Mouse (Mus musculus): Measurements from ENCODE around the gene Hlf. TPM values are rescaled to one million over a fixed set of nuclear protein-coding genes. Genes with fewer than 3 reads are reported as not detected.

Hlf gene
- polyA plus RNA-seq, 1 experiment from 2014 or later: 1.3 TPM

DNA sequence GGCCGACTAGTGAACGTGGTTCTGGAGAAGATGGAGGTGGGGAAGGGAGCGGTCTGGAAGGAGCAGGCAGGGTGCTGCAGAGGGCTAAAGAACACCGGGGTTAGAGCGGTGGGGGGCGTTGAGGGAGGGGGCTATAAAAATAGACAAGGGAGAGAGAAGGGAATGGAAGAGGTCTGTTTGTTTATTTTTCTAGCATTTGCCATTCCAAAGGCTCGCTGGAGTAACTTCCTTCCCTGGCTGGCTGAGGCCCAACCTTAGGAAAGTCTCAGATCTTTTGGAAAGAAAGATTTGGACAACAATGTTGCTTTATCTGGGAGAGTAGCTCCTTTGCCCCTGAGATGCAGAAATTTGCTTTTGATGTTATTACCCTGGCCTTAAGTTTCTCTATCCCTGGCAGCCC is 21.6 kb downstream of the Hlf start:
- Histone ChIP-seq H3K36me3 (no peaks in the 10 kb centered on the region), H3K4me3 (no peak overlapping the region), H3K9ac (no peak overlapping the region), H3K9me3 (no peaks in the 10 kb centered on the region), H3K27me3 (no peaks in the 10 kb centered on the region), H3K27ac (peak overlapping the region; percentile 73), H3K4me2 (replicated peaks) (peak overlapping the region; percentile 43; the same call in 1 of the 2 replicates), H3K4me1 (peaks cover 48% of the 10 kb centered on the region)
- ATAC-seq (ENCODE audit: low FRiP score, low read depth): no peak
- 21% methylated on average over 7 of the region's 7 CpGs for WGBS

DNA sequence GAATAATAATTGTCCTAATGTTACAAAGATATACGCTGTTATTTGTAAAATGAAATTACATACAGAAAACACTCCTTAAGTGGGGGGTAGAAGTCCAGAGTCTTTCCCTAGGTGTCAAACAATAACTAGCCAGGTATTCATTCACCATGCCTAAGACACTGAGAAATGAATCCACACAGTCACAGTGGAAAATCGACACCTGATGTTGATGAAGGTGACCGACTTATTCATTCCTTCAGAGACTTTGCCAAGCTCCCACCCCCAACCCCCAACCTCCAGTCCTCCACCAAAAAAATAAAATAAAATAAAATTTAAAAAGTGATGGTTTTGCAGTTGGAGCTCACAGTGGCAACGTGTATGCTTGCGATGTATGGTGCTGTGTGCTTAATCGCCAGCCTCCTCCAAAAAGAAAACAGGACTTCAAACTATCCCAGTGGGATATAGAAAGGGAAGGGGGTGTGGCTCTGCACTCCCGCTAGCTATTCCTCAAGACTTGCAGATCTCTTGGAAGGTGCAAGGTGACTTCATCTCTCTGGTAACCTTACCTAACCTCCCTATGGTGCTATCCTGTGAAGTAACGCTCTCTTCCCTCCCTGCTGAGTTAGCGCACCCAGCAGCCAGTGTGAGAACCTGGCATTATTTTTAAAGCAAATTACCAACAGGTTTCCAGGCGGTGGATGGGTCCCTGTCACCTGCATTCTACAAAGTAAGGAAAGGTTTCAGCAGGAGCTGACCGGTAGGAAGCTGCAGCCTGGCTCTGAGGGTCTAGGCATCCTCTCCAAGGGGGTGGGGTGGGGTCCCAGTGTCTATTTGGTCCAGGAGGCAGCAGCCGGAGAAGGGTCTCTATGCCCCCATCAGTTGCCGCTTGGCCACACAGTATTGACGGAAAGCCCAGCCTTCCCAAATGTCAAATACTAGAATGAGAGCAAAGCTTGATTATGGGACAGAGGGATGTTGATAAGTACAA is 22.5 kb downstream of the Hlf start:
- Histone ChIP-seq H3K4me1 (peaks cover 48% of the 10 kb centered on the region), H3K36me3 (no peaks in the 10 kb centered on the region), H3K9ac (no peak overlapping the region), H3K4me3 (no peak overlapping the region), H3K27ac (peak overlapping the region; percentile 73), H3K9me3 (no peaks in the 10 kb centered on the region), H3K4me2 (replicated peaks) (no peak overlapping the region), H3K27me3 (no peaks in the 10 kb centered on the region)
- no peak for ATAC-seq (ENCODE audit: low FRiP score, low read depth)
- 61% methylated on average over 14 of the region's 14 CpGs for WGBS

DNA sequence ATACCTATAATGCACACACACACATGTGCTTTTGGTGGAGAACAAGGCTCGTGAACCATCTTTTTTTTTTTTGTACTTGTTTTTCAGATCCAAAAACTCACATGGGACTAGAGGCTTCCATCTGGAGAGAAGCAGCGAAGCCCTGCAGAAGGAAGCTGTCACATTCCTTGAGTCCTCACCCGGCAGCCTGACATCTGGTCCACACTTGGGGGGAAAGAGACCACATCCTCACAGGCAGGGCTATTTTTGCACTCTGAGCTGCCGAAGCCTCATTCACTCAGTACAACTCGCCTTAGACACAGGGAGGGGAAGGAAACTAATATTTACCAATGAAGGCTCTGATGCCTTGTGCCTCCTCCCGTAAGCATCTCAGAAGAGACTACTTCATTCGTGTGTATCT is 25.8 kb downstream of the Hlf start:
- no peak overlapping the region for H3K4me2 ChIP-seq (replicated peaks)
- H3K9ac ChIP-seq: no peak overlapping the region
- H3K27ac ChIP-seq: no peak overlapping the region; the same call in 1 of the 2 replicates
- WGBS: 55% methylated on average over 7 of the region's 7 CpGs
- H3K4me3 ChIP-seq: no peak overlapping the region
- H3K36me3 ChIP-seq: no peaks in the 10 kb centered on the region
- no peaks in the 10 kb centered on the region for H3K9me3 ChIP-seq
- ATAC-seq (ENCODE audit: low FRiP score, low read depth): no peak
- peaks cover 24% of the 10 kb centered on the region for H3K4me1 ChIP-seq
- no peaks in the 10 kb centered on the region for H3K27me3 ChIP-seq

DNA sequence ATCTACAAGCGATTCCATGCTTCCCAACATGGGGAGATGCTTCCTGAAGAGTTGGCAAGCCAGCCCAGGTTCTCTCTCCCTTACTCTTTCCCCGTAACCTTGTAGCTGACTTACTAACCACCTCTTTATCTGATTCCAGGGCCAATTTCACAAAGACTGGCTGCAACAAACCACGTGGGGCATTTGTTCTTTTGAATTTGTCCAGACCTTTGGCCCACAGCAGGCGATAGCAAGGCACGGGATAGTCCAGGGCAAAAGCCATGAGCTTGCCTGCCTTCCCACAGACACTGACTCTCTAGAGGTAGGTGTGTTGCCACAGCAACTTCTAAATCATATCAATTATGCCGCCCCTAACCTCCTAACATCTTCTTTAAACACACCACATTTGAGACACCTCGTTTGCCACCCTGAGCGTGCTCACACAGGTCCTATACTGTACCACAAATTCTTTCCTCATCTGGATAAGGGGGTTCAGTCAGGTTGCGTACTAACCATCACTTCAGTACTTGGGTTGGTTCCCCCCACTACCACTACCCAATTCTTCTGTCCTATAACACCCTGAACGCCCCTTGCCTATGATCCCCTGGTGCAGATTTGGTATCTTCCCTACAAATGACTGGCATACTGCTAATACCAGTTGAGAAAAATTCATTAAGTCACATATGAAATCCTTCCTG is 26.7 kb downstream of the Hlf start:
- WGBS: 86% methylated on average over 10 of the region's 10 CpGs
- Histone ChIP-seq H3K27me3 (no peaks in the 10 kb centered on the region), H3K9ac (no peak overlapping the region), H3K4me2 (replicated peaks) (no peak overlapping the region), H3K36me3 (no peaks in the 10 kb centered on the region), H3K9me3 (no peaks in the 10 kb centered on the region), H3K4me1 (peaks cover 15% of the 10 kb centered on the region), H3K27ac (no peak overlapping the region), H3K4me3 (no peak overlapping the region)
- ATAC-seq (ENCODE audit: low FRiP score, low read depth): no peak

DNA sequence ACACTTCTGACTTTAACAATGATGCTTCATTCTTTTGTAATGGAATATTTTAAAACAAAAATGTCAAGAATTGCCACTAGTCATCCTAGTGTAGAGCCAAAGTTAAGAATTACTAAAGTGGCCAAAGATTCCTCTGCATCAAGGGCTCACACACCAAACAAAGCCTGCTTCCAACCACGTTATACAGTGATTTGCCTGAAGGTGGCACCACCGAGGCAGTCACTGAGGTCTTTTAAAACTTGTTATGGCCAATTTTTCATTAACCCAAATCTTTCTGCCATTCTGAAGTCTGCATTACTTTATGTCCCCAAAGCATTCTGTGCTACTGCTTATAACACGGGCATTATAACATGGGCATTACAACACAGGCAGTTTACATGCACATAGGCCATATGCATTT is 27.3 kb downstream of the Hlf start:
- H3K4me2 ChIP-seq (replicated peaks): no peak overlapping the region
- no peaks in the 10 kb centered on the region for H3K36me3 ChIP-seq
- H3K4me3 ChIP-seq: no peak overlapping the region
- H3K9ac ChIP-seq: no peak overlapping the region
- H3K27ac ChIP-seq: no peak overlapping the region
- no peaks in the 10 kb centered on the region for H3K9me3 ChIP-seq
- peaks cover 10% of the 10 kb centered on the region for H3K4me1 ChIP-seq
- no peak for ATAC-seq (ENCODE audit: low FRiP score, low read depth)
- H3K27me3 ChIP-seq: no peaks in the 10 kb centered on the region
- 47% methylated on average over 3 of the region's 3 CpGs for WGBS

DNA sequence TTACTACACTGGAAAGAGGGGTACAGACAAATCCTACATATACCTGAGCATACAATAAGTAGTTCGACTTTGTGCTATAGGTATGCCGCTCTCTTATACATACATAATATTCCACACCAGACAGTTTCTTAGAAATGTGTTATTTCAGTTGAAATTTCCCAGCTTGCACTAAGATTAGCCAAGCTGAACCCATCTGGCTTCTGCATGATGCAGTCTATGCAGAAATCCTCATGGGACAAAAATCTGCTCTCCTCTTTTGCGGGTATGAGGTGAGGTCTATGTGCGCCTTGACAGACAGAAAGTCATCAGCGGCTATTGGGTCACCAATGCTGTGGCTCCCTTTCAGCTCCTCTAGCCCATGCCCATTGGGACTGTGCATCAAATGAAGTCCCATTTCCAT is 30.2 kb downstream of the Hlf start:
- Histone ChIP-seq H3K9ac (no peak overlapping the region), H3K4me3 (no peak overlapping the region), H3K4me1 (peaks cover 33% of the 10 kb centered on the region), H3K36me3 (no peaks in the 10 kb centered on the region), H3K27ac (no peak overlapping the region), H3K4me2 (replicated peaks) (no peak overlapping the region), H3K9me3 (no peaks in the 10 kb centered on the region), H3K27me3 (no peaks in the 10 kb centered on the region)
- WGBS: 95% methylated on average over 5 of the region's 5 CpGs
- no peak for ATAC-seq (ENCODE audit: low FRiP score, low read depth)

DNA sequence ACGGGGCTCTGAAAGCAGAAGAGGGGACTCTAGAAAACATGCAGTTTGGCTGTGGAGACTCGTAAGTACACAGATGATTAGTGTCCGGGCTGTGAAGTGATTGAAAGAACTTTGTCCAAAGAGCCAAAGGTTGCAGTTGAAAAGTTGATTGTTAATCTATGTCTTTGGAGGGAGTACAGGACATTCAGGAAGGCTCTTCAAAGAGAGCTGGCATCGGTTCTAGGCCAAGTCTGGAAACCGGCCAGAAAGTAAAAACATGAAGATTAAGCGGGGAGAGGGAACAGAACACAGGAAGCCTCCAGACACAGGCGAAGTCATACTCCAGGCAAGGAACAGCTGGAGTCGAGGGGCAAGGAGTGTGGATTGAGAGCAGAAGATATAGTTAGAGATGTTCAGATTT is 32.6 kb downstream of the Hlf start:
- Histone ChIP-seq H3K4me2 (replicated peaks) (no peak overlapping the region), H3K9me3 (no peaks in the 10 kb centered on the region), H3K36me3 (no peaks in the 10 kb centered on the region), H3K4me3 (no peak overlapping the region), H3K27ac (no peak overlapping the region), H3K4me1 (peaks cover 36% of the 10 kb centered on the region), H3K9ac (no peak overlapping the region), H3K27me3 (0 out of 2 replicates have a peak, but pooled peaks cover 3% of the 10 kb centered on the region)
- 59% methylated on average over 8 of the region's 8 CpGs for WGBS
- ATAC-seq (ENCODE audit: low FRiP score, low read depth): no peak

DNA sequence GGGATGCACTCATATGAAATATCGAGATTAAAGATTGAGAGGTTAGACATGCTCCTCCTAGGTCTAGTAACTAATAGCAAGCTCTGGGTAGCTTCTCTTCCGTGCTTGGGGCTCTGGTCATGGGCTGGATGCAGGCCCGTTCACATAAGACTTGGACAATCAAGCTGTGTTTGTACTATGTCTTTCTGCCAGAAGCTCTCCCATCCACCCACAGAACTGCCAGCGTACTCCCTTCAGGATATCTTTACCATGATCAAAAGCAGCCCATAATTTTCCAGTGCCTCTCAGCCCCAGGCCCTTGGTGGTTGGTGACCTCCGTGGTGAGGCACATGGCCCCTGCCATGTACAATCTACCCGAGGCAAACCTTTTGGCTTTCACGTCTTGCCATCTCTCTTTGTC is 33.3 kb downstream of the Hlf start:
- Histone ChIP-seq H3K9ac (no peak overlapping the region), H3K4me3 (no peak overlapping the region), H3K4me2 (replicated peaks) (no peak overlapping the region), H3K36me3 (no peaks in the 10 kb centered on the region), H3K27me3 (0 out of 2 replicates have a peak, but pooled peaks cover 3% of the 10 kb centered on the region), H3K9me3 (no peaks in the 10 kb centered on the region), H3K27ac (no peak overlapping the region), H3K4me1 (peaks cover 36% of the 10 kb centered on the region)
- 84% methylated on average over 7 of the region's 7 CpGs for WGBS
- no peak for ATAC-seq (ENCODE audit: low FRiP score, low read depth)

DNA sequence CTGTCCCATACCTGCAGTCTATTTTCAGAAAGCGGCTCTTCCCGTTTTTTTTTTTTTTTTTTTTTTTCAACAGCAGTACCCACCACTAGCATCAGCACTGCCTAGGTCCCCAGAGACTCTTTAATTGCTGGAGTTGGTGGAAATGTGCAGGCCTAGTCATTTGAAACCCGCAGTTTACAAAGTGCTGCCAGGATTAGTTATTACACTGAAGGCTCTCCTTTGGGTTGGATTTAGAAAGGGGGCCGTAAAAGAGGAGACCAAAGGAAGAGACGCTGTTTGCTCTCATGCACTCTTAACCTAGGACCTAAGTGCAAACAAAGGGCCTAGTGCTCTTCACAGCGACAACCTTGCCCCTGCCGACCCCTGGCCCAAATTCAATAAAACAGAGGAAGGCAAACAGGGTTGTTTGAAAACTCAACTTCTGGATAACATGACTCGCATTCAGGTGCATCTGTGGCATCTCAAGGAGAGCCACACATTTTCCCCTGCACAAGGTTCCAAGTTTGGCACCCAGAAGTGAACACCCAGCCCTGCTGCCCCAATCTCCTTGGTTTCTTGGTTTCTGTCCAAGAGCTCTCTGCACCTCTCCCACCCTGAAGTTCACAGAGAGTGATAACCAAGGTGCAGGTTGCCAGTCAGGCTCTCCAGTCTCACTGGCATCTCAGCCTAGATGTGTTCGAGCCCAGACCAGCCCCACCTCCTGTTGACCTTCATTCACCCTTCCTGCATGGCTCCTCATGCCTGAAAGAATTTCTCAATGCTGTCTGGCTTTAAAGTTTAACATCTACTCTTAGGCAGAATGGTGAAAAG is 34.0 kb downstream of the Hlf start:
- H3K27me3 ChIP-seq: 0 out of 2 replicates have a peak, but pooled peaks cover 3% of the 10 kb centered on the region
- 18% methylated on average over 9 of the region's 9 CpGs for WGBS
- H3K4me1 ChIP-seq: peaks cover 36% of the 10 kb centered on the region
- H3K4me2 ChIP-seq (replicated peaks): peak overlapping the region; percentile 40
- peak; percentile 74 for ATAC-seq (ENCODE audit: low FRiP score, low read depth)
- no peak overlapping the region for H3K27ac ChIP-seq
- H3K36me3 ChIP-seq: no peaks in the 10 kb centered on the region
- H3K9ac ChIP-seq: no peak overlapping the region
- no peak overlapping the region for H3K4me3 ChIP-seq
- no peaks in the 10 kb centered on the region for H3K9me3 ChIP-seq

DNA sequence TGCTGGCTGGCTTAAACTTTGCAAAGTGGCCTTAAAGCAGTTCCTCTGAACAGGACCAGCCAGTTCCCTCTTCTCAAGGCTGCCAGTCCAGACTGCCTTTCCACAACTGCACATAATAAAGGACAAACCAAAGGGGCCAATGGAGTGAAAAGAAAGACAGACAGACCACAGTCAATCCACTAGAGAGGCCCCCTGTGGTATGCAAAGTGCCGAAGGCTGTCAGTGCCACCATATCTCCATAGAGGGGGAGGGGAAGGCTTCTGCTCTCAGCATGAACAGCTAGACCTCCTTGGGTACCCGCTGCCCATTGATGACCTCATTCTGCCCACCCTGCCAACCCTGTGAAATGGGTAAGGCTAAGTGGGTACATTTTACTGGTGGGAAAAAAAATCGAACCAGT is 34.7 kb downstream of the Hlf start:
- 0 out of 2 replicates have a peak, but pooled peaks cover 3% of the 10 kb centered on the region for H3K27me3 ChIP-seq
- 9% methylated on average over 3 of the region's 3 CpGs for WGBS
- no peak overlapping the region for H3K4me3 ChIP-seq
- H3K4me2 ChIP-seq (replicated peaks): peak overlapping the region; percentile 40
- no peak overlapping the region; the same call in 1 of the 2 replicates for H3K27ac ChIP-seq
- peaks cover 36% of the 10 kb centered on the region for H3K4me1 ChIP-seq
- ATAC-seq (ENCODE audit: low FRiP score, low read depth): peak; percentile 34; the same call in 1 of the 2 replicates
- no peaks in the 10 kb centered on the region for H3K9me3 ChIP-seq
- H3K9ac ChIP-seq: no peak overlapping the region
- H3K36me3 ChIP-seq: no peaks in the 10 kb centered on the region

DNA sequence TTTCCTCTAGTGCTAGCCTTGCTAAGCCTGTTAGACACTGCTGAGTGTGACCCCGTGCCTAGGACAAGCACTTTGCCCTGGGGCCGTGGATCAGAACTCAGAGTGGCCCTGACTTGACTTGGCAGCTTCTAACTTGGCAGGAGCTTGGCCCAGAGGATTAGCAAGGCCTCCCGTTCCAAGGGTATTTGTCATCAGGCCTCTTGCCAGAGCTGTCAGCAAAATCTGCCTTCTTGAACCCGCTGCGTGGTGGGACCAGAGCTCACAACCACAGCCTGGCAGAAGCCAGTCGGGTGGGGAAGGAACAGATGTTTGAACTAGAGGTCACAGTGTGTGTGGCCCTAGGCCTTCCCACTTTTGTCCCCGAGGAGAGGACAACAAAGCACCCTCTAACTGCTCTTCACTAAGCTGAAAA is 35.4 kb downstream of the Hlf start:
- Histone ChIP-seq H3K9ac (no peak overlapping the region), H3K4me3 (no peak overlapping the region), H3K27ac (0 out of 2 replicates have a peak overlapping the region, but pooled peaks have one; percentile 6), H3K27me3 (0 out of 2 replicates have a peak, but pooled peaks cover 3% of the 10 kb centered on the region), H3K4me1 (peaks cover 36% of the 10 kb centered on the region), H3K36me3 (no peaks in the 10 kb centered on the region), H3K9me3 (no peaks in the 10 kb centered on the region), H3K4me2 (replicated peaks) (no peak overlapping the region)
- ATAC-seq (ENCODE audit: low FRiP score, low read depth): 0 out of 2 replicates have a peak, but pooled peaks have one; percentile 13
- 51% methylated on average over 7 of the region's 7 CpGs for whole genome bisulfite sequencing

All from limb, embryonic 13.5 days (tissue).